Mouse (Mus musculus) midbrain, embryonic 14.5 days (tissue): ENCODE measurements around the gene Wnk2. TPM values are rescaled to one million over a fixed set of nuclear protein-coding genes. Genes with fewer than 3 reads are reported as not detected.

Source experiments
- ATAC-seq: fragments of 200-750 bp; cut with Nextera tagmentation; 2 replicates; pipeline ENCODE4 v1.8.0; 2017; ENCODE audit warnings: moderate number of reproducible peaks, moderate library complexity; ENCODE audit not compliant: low FRiP score, low TSS enrichment
- DNase-seq: peaks from one replicate; pipeline ENCODE4 v3.0.0-alpha.2; 2015
- H3K27ac ChIP-seq: fragments of 300-500 bp; sonication (generic); replicated peaks from 2 replicates; pipeline ENCODE4 v1.5.1; 2014; ENCODE audit warnings: mild to moderate bottlenecking, low read depth, low read length, moderate library complexity
- H3K27me3 ChIP-seq: fragments of 300-500 bp; sonication (generic); 2 replicates; pipeline ENCODE4 v1.6.1; 2014; ENCODE audit warnings: low read length, control low read depth, mixed read lengths; ENCODE audit not compliant: control insufficient read depth, insufficient read depth
- H3K36me3 ChIP-seq: fragments of 300-500 bp; sonication (generic); 2 replicates; pipeline ENCODE4 v1.6.1; 2014; ENCODE audit warnings: low read length, control low read depth; ENCODE audit not compliant: control insufficient read depth, insufficient read depth
- H3K4me1 ChIP-seq: fragments of 300-500 bp; sonication (generic); 2 replicates; pipeline ENCODE4 v1.6.1; 2014; ENCODE audit warnings: mild to moderate bottlenecking, antibody characterized with exemption, low read length, control low read depth; ENCODE audit not compliant: control insufficient read depth, insufficient read depth
- H3K4me2 ChIP-seq: fragments of 300-500 bp; sonication (generic); 2 replicates; pipeline ENCODE4 v1.6.1; 2014; ENCODE audit warnings: mild to moderate bottlenecking, low read length, moderate library complexity
- H3K4me3 ChIP-seq: fragments of 300-500 bp; sonication (generic); replicated peaks from 2 replicates; pipeline ENCODE4 v1.5.1; 2014; ENCODE audit warnings: low read depth, low read length
- H3K9ac ChIP-seq: fragments of 300-500 bp; sonication (generic); replicated peaks from 2 replicates; pipeline ENCODE4 v1.6.1; 2014; ENCODE audit warnings: mild to moderate bottlenecking, low read length, moderate library complexity
- H3K9me3 ChIP-seq: fragments of 300-500 bp; sonication (generic); 2 replicates; pipeline ENCODE4 v1.6.1; 2016; ENCODE audit warnings: low read length, control low read depth, mixed read lengths; ENCODE audit not compliant: control insufficient read depth
- WGBS: fragments of 180-500 bp; shearing (Covaris S2); extraction: QIAGEN DNeasy Blood & Tissue Kit; methylation state at CpG from one replicate; pipeline ENCODE4 v1.1.7; 2014; 5-methylcytosine and 5-hydroxymethylcytosine counted together
- polyA plus RNA-seq: library from polyadenylated mRNA; unstranded; fragments of >200 nt; fragmentation: Nextera tagmentation; extraction: Ambion mirVana; gene quantifications from 2 replicates; pipeline ENCODE4 v1.2.1, GENCODE M21; 2014

Wnk2 gene
- polyA plus RNA-seq, 1 experiment from 2014 or later = 27.1 TPM

- Histone ChIP-seq H3K4me3 (no peak overlapping the region), H3K27ac (no peak overlapping the region), H3K9ac (no peak overlapping the region), H3K9me3 (no peaks in the 10 kb centered on the region), H3K4me1 (peaks cover 34% of the 10 kb centered on the region), H3K4me2 (no peak overlapping the region), H3K36me3 (no peaks in the 10 kb centered on the region), H3K27me3 (no peaks in the 10 kb centered on the region)
- DNase-seq (no peak), ATAC-seq (no peak)
- 78% methylated on average over 4 of the region's 4 CpGs for WGBS
These were observed 873 bp upstream of the Wnk2 start for GRCm38 (mm10) chr13:49148687-49149086.

DNA sequence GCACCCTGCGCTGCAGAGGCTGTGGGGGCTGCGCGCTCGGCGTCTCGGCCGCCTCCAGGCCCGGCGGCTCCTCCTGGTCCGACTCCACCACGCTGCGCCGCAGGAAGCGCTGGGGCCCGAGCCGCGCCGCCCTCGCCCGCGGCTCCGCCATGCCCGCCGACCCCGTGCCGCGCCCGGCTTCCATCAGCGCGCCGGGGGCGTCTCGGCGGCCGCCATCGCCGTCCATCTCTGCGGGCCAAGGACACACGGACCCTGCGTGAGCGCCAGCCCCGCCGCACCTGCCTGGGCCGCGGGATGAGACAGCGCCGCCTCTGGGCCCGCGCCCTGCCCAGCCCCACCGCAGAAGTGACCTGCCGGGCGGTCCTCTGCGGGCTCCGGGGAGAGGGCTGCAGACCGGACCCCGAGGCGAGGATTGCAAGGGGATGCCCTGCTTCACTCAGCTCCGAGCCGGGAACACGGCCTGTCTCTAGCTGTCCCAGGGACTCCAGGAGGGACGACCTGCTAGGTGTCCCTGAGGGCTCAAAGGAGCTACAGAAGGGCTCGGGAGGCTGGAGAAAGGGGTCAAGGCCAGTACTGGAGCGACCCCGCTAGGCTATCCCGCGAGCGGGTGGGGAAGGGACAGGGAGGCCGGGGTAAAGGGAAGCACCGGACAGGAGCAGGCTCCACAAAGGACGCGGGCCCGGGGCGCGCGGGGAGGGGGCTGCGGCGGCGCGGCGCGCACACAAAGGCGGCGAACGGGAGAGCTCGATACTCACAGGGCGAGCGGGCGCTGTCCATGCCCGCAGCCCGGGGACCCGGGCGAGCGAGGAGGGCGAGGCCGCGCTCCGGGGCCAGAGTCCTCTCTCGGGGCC, 582 bp downstream of the Wnk2 start:
- H3K4me1 ChIP-seq = peaks cover 37% of the 10 kb centered on the region
- H3K27ac ChIP-seq = peak overlapping the region; percentile 93
- peak overlapping the region; percentile 98 for H3K9ac ChIP-seq
- WGBS = under 1% methylated on average over 91 of the region's 98 CpGs
- H3K4me2 ChIP-seq = peak overlapping the region; percentile 97
- ATAC-seq (peak; percentile 73), DNase-seq (peak; percentile 85)
- no peaks in the 10 kb centered on the region for H3K36me3 ChIP-seq
- peak overlapping the region; percentile 95 for H3K4me3 ChIP-seq
- H3K9me3 ChIP-seq = no peaks in the 10 kb centered on the region
- no peaks in the 10 kb centered on the region for H3K27me3 ChIP-seq

GRCm38 (mm10) chr13:49146698-49147006, 1.2 kb downstream of the Wnk2 start:
- Histone ChIP-seq H3K4me1 (peaks cover 37% of the 10 kb centered on the region), H3K4me2 (peak overlapping the region; percentile 97), H3K4me3 (peak overlapping the region; percentile 95), H3K27me3 (no peaks in the 10 kb centered on the region), H3K9ac (peak overlapping the region; percentile 98), H3K27ac (peak overlapping the region; percentile 93), H3K36me3 (no peaks in the 10 kb centered on the region), H3K9me3 (no peaks in the 10 kb centered on the region)
- DNase-seq (peak; percentile 60), ATAC-seq (no peak)
- under 1% methylated on average over 40 of the region's 44 CpGs for WGBS

GRCm38 (mm10) chr13:49146040-49146697, 1.6 kb downstream of the Wnk2 start:
- ATAC-seq = no peak
- H3K4me2 ChIP-seq = peak overlapping the region; percentile 97
- 0 out of 2 replicates have a peak, but pooled peaks cover 3% of the 10 kb centered on the region for H3K36me3 ChIP-seq
- peak overlapping the region; percentile 95 for H3K4me3 ChIP-seq
- peak; percentile 37 for DNase-seq
- H3K9me3 ChIP-seq = no peaks in the 10 kb centered on the region
- 22% methylated on average over 17 of the region's 17 CpGs for WGBS
- peak overlapping the region; percentile 98 for H3K9ac ChIP-seq
- H3K27ac ChIP-seq = peak overlapping the region; percentile 93
- H3K4me1 ChIP-seq = peaks cover 37% of the 10 kb centered on the region
- H3K27me3 ChIP-seq = no peaks in the 10 kb centered on the region

DNA sequence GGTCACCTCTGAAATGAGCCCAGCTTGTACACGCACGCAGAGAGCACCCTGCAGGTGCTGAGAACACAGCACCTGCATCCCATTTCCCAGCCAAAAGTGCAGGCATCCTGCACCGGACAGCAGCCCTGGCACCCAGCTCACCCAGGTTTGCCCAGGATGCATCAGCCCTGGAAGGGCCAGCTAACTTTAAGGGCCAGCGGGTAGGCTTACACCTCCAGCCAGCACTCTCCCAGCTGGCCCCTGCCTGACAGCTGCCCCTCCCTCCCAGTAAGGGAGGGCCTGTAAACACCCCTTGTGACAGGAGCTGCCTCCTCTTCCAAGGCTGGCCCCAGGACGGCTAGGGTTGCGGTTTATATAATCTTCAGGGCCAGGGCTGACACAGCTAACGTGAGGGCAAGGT, 2.4 kb downstream of the Wnk2 start:
- Histone ChIP-seq H3K9ac (peak overlapping the region; percentile 98), H3K9me3 (no peaks in the 10 kb centered on the region), H3K27me3 (no peaks in the 10 kb centered on the region), H3K36me3 (0 out of 2 replicates have a peak, but pooled peaks cover 3% of the 10 kb centered on the region), H3K4me2 (peak overlapping the region; percentile 97), H3K27ac (no peak overlapping the region), H3K4me3 (peak overlapping the region; percentile 95), H3K4me1 (peaks cover 37% of the 10 kb centered on the region)
- 40% methylated on average over 7 of the region's 7 CpGs for WGBS
- DNase-seq = no peak
- ATAC-seq = no peak

- Histone ChIP-seq H3K27ac (no peak overlapping the region), H3K4me3 (peak overlapping the region; percentile 22), H3K4me2 (peak overlapping the region; percentile 97), H3K9ac (peak overlapping the region; percentile 34; the same call in 1 of the 2 replicates), H3K9me3 (no peaks in the 10 kb centered on the region), H3K27me3 (no peaks in the 10 kb centered on the region), H3K36me3 (peaks cover 8% of the 10 kb centered on the region; the same call in 1 of the 2 replicates), H3K4me1 (peaks cover 37% of the 10 kb centered on the region)
- peak; percentile 26 for DNase-seq
- ATAC-seq = no peak
- WGBS = 43% methylated on average over 6 of the region's 6 CpGs
These were observed 3.4 kb downstream of the Wnk2 start for GRCm38 (mm10) chr13:49144451-49144850.

DNA sequence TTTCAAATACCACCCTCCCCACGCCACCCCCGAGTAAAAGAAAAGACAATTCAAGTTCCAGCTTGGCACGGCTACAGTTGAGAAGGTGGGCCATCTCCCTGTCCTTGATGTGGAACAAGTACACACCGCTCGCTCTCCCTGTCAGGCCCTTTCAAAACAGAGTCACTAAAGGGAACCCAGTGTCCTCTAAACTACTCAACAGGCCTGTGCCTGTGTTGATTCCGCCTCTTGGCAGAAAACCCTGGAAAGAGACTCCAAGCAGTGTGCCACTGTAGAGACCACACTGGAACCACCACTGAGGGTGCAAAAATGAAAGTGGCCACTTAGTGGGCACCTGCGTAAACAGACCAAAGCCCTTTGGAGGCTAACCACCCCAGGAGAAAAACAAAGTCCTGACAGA, 4.5 kb downstream of the Wnk2 start:
- H3K27ac ChIP-seq = no peak overlapping the region
- H3K9me3 ChIP-seq = no peaks in the 10 kb centered on the region
- peaks cover 36% of the 10 kb centered on the region for H3K4me1 ChIP-seq
- no peak overlapping the region for H3K9ac ChIP-seq
- ATAC-seq (no peak), DNase-seq (no peak)
- peaks cover 15% of the 10 kb centered on the region; the same call in 1 of the 2 replicates for H3K36me3 ChIP-seq
- no peak overlapping the region for H3K4me3 ChIP-seq
- no peak overlapping the region for H3K4me2 ChIP-seq
- 93% methylated on average over 7 of the region's 7 CpGs for WGBS
- H3K27me3 ChIP-seq = no peaks in the 10 kb centered on the region

DNA sequence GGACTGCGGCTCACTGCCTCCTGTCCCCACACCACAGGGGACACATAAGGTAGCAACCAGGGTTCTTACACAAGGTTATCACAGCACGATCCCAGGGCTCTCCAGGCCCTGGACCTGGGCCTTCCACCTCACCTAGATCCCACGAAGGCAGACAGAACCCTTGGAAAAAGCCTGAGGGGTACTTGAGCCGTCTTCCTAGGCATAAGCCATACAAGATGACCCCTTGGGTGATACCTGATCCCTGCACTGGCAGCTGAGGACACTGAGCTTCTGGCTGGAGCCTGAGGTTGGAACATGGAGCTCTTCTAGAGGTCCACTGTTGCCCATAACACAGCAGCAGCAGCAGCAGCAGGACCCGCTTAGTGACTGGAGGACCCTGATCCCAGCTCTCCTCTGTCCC, 5.4 kb downstream of the Wnk2 start:
- 90% methylated on average over 5 of the region's 5 CpGs for WGBS
- Histone ChIP-seq H3K27ac (no peak overlapping the region), H3K4me3 (no peak overlapping the region), H3K9me3 (no peaks in the 10 kb centered on the region), H3K36me3 (peaks cover 15% of the 10 kb centered on the region; the same call in 1 of the 2 replicates), H3K9ac (no peak overlapping the region), H3K4me2 (no peak overlapping the region), H3K27me3 (no peaks in the 10 kb centered on the region), H3K4me1 (peaks cover 31% of the 10 kb centered on the region)
- ATAC-seq (no peak), DNase-seq (no peak)
